Mouse (Mus musculus): ENCODE measurements around the gene Trim28. TPM values are rescaled to one million over a fixed set of nuclear protein-coding genes. Genes with fewer than 3 reads are reported as not detected.
"Not testable (repeated sequence)": the region's sequence is repeated elsewhere in the genome, so short reads cannot be mapped to it uniquely, and the experiment has no call there.

Trim28 gene
- polyA plus RNA-seq, 1 experiment from 2014 or later, result 102 TPM

DNA sequence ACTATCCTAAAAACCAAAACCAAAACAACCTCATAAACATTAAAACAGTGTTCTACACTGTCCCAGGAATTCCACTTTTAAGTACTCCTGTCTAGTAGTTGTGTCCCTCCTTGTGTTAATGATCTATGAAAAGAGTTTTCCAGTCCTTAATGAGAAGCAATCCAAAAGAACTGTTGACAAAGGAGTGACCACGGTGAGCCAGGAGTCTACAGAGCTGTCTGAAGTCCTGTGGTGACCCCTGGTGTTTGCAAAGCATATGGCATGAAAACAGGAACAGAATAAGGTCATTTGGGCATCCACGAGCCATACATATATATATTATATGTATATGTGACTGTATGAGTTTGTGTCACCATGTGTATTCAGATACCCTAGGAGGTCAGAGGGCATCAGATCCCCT lies 47.2 kb downstream of the Trim28 start:
- Histone ChIP-seq H3K9ac (no peak overlapping the region), H3K4me1 (replicated peaks) (peaks cover 17% of the 10 kb centered on the region), H3K9me3 (replicated peaks) (0 out of 2 replicates have a peak, but pooled peaks cover 6% of the 10 kb centered on the region), H3K36me3 (no peaks in the 10 kb centered on the region), H3K4me3 (replicated peaks) (no peak overlapping the region), H3K4me2 (no peak overlapping the region), H3K27ac (no peak overlapping the region), H3K27me3 (peaks cover 48% of the 10 kb centered on the region)
- ATAC-seq (ENCODE audit: low read depth) (peak; percentile 52), DNase-seq (peak; percentile 54)
- 4% methylated on average over 2 of the region's 2 CpGs for WGBS (ENCODE audit: insufficient replicate concordance)

DNA sequence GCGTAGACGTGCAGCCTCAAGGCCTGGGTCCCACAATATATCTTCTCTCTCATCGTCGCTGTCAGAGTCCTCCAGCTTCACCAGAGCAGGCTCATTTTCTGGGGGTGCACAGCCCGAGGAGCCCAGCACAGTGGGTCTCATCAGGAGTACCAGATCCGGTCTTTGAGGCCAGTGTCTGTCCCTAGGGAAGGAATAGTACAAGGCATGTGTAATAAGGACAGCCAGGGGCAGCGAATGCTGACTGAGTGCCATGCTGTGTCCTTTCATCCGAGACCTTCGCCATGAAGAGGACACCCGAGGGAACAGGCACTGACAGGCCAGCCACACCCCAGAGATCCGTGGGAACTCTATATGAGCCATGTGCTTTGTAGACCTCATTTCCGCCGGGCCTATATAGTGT lies 54.1 kb downstream of the Trim28 start:
- Histone ChIP-seq H3K4me2 (no peak overlapping the region), H3K4me1 (replicated peaks) (peaks cover 15% of the 10 kb centered on the region), H3K4me3 (replicated peaks) (no peak overlapping the region), H3K36me3 (no peaks in the 10 kb centered on the region), H3K9me3 (replicated peaks) (no peaks in the 10 kb centered on the region), H3K27ac (no peak overlapping the region), H3K27me3 (no peaks in the 10 kb centered on the region), H3K9ac (no peak overlapping the region)
- ATAC-seq (ENCODE audit: low read depth) (no peak), DNase-seq (no peak)
- 72% methylated on average over 13 of the region's 13 CpGs for WGBS (ENCODE audit: insufficient replicate concordance)

DNA sequence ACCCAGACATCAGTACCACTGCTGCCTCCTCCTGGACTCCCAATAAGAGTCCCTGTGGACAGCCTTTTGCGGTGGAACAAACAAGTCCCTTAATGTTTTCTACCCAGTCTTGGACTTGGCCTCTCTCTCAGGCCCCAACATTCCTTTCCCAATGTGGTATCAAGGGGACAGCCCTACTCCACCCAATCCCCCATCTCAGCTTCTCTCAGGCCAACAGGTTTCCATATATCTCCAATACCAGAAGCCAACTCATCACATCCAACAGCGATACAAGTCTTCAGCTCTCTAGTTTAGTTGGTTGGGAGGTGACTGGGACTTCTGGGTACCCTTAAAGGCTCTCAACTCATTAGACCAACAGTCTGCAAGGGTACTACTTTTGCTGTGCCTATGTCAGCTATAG lies 54.6 kb downstream of the Trim28 start:
- Histone ChIP-seq H3K27ac (no peak overlapping the region), H3K4me1 (replicated peaks) (peaks cover 15% of the 10 kb centered on the region), H3K9me3 (replicated peaks) (no peaks in the 10 kb centered on the region), H3K27me3 (no peaks in the 10 kb centered on the region), H3K9ac (peak overlapping the region; percentile 69; the same call in 1 of the 2 replicates), H3K36me3 (no peaks in the 10 kb centered on the region), H3K4me2 (peak overlapping the region; percentile 79), H3K4me3 (replicated peaks) (peak overlapping the region; percentile 67)
- DNase-seq (no peak), ATAC-seq (ENCODE audit: low read depth) (no peak)
- WGBS (ENCODE audit: insufficient replicate concordance), result 82% methylated on average over 2 of the region's 2 CpGs

DNA sequence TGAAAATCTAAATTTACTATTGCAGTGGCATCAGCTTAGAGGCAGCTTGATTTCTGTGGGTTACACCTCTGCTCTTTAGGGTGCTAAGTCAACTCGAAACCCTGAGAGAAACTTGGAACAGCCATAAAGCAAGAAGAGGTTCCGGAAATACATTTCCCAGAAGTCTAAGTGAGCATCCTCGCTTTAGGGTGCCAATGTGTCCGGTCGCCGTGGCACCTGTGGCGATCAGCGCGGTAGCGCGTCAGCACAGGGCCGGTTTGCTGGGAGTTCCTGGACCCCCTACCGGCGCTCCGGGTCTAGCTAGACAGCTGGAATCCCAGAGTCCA lies 55.0 kb downstream of the Trim28 start:
- Histone ChIP-seq H3K9ac (peak overlapping the region; percentile 69), H3K4me3 (replicated peaks) (peak overlapping the region; percentile 67), H3K9me3 (replicated peaks) (no peaks in the 10 kb centered on the region), H3K4me1 (replicated peaks) (peaks cover 15% of the 10 kb centered on the region), H3K27ac (peak overlapping the region; percentile 50; the same call in 1 of the 2 replicates), H3K27me3 (no peaks in the 10 kb centered on the region), H3K4me2 (peak overlapping the region; percentile 79), H3K36me3 (no peaks in the 10 kb centered on the region)
- 6% methylated on average over 15 of the region's 15 CpGs for WGBS (ENCODE audit: insufficient replicate concordance)
- DNase-seq (no peak), ATAC-seq (ENCODE audit: low read depth) (no peak)

DNA sequence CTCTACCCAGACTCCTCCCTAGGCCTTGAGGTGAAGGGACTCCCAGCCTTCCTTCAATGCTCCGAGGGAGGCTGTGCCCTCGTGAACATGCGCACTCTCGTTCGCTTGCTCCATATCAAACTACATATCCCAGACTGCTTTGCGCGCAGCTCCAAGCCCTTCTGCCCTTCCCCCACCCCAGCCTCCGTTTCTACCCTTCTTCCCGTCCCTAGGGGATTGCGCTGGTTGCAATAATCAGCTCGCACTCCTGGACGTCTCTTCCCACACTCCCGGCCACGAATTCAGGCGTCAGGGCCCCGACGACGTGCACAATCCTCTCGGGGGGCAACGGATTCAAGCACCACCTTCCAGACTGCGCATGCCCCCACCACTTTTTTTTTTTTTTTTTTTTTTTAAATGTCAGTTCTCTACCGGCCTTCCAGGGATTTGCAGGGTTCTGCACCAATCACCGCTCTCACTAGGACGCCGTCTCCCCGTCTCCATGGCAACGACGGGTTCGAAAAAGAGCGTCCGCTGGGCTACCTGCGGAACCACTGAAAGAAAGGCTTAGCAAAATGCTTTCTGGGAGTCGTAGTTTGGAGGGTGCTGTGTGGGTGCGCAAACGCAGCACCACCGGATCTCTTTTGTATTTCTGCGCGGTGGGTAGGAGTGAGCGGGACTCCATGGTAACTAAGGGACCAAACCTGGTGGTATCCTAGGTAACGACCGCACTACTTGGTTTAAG lies 55.5 kb downstream of the Trim28 start, which contains the start of gene Mzf1:
Gene Mzf1 (minus strand): TSS at position 478 of the 724 bp plus-strand sequence.
- DNase-seq, result peak; percentile 82

DNA sequence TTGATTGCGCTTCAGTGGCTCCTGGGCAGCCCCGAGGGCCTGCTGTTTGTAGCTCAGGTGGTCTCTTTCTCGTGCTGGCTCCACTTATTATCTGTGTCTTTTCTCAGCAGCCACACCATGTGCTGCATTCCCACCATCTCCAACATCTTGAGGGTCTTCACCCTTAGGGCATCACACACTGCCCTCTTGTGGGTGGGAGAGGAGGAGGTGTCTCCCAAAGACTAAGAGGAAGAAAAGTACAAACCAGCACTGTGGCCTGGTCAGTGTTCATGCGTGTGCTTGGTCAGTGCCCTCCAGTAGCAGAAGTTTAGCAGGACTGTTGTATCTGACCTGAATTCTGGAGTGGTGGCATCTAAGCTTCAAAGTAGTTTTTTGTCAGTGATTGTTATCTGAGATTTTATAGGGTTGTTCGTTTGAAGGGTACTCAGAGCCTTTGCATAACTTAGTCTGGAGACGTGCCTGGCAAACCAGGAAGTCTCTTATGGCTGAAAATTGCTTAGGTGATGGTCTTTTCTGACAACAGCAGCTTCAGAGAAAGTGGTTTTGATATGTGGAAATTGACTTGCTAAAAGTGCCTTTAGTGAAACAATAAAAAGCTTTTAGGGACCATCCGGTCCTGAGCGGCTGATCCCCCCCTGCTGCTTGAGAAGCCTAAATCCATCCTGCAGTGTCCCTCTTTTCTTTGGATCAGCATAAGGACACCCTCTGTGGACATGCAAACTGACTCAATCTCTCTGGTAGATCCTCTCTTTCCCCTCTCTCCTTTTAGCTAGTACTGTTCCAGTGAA lies 58.2 kb downstream of the Trim28 start:
- H3K27me3 ChIP-seq, result no peaks in the 10 kb centered on the region
- no peak overlapping the region for H3K4me2 ChIP-seq
- H3K27ac ChIP-seq, result no peak overlapping the region
- no peaks in the 10 kb centered on the region for H3K36me3 ChIP-seq
- no peaks in the 10 kb centered on the region for H3K9me3 ChIP-seq (replicated peaks)
- H3K4me1 ChIP-seq (replicated peaks), result peaks cover 15% of the 10 kb centered on the region
- WGBS (ENCODE audit: insufficient replicate concordance), result 64% methylated on average over 8 of the region's 8 CpGs
- DNase-seq (no peak), ATAC-seq (ENCODE audit: low read depth) (no peak)
- H3K4me3 ChIP-seq (replicated peaks), result no peak overlapping the region
- no peak overlapping the region for H3K9ac ChIP-seq

More for the DNA sequence above, 55.5 kb downstream of the Trim28 start, which contains the start of gene Mzf1:
- Histone ChIP-seq H3K4me2 (peak within 1 kb of the TSS; percentile 79), H3K9ac (peak within 1 kb of the TSS; percentile 69), H3K4me1 (replicated peaks) (peaks cover 15% of the 10 kb centered on the region), H3K4me3 (replicated peaks) (peak within 1 kb of the TSS; percentile 67), H3K27ac (peak within 1 kb of the TSS; percentile 50), H3K9me3 (replicated peaks) (no peaks in the 10 kb centered on the region), H3K36me3 (no peaks in the 10 kb centered on the region), H3K27me3 (no peaks in the 10 kb centered on the region)
- under 1% methylated on average over 41 of the region's 41 CpGs for WGBS (ENCODE audit: insufficient replicate concordance)
- ATAC-seq (ENCODE audit: low read depth), result peak; percentile 86

DNA sequence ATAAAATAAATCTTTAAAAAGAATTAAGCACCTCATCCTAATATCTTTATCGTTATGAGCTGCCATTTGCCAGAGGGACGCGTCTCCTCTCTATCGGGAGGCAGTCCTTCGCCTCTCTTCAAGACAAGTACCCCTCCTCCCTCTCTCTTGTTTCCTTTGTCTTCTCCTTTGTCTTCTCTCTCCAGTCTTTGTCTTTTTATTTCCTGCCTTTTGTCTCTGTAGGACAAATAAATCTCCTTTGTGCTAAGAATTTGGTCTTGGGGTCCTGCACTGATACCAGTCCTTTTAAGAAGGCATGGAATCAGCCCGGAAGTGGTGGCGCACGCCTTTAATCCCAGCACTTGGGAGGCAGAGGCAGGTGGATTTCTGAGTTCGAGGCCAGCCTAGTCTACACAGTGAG lies 60.6 kb downstream of the Trim28 start:
- Histone ChIP-seq H3K4me2 (no peak overlapping the region), H3K4me3 (replicated peaks) (no peak overlapping the region), H3K4me1 (replicated peaks) (peaks cover 6% of the 10 kb centered on the region; the same call in 1 of the 2 replicates), H3K27me3 (no peaks in the 10 kb centered on the region), H3K9me3 (replicated peaks) (no peaks in the 10 kb centered on the region), H3K9ac (no peak overlapping the region), H3K27ac (no peak overlapping the region), H3K36me3 (no peaks in the 10 kb centered on the region)
- 82% methylated on average over 9 of the region's 9 CpGs for WGBS (ENCODE audit: insufficient replicate concordance)
- DNase-seq, result no peak
- ATAC-seq (ENCODE audit: low read depth), result no peak

DNA sequence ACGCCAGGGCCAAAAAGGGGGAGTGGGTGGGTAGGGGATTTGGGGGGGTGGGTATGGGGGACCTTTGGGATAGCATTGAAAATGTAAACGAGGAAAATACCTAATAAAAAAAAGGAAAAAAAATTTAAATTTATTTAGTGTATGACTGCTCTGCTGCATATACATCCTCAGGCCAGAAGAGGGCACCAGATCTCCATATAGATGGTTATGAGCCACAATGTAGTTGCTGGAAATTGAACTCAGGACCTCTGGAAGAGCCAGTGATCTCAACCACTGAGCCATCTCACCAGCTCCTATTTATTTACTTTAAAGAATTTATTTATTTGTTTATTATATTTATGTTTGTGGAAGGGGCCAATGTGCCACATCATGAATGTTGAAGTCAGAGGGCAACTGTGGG lies 64.5 kb downstream of the Trim28 start:
- not testable (repeated sequence) for DNase-seq; ATAC-seq (ENCODE audit: low read depth); H3K4me2 ChIP-seq; H3K4me3 ChIP-seq (replicated peaks); H3K9me3 ChIP-seq (replicated peaks); H3K4me1 ChIP-seq (replicated peaks); H3K36me3 ChIP-seq; H3K27ac ChIP-seq; H3K27me3 ChIP-seq; H3K9ac ChIP-seq
- 36% methylated on average over 2 of the region's 2 CpGs for WGBS (ENCODE audit: insufficient replicate concordance)

DNA sequence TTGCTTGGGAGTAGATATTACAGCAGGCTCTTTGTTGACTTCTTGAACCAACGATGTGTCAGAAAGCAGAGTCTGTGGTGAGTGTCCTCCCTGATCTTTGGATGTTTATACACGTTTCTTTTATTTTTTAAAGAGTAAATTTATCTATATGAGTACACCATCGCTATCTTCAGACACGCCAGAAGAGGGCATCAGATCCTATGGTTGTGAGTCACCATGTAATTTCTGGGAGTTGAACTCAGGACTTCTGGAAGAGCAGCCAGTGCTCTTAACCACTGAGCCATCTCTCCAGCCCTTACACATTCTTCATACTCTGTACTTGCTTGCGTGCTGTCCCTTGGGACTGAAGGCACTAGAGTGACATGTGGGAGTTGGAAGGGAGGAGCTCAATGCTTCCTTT lies 73.4 kb downstream of the Trim28 start:
- Histone ChIP-seq H3K27me3 (no peaks in the 10 kb centered on the region), H3K9me3 (replicated peaks) (no peaks in the 10 kb centered on the region; the same call in 1 of the 2 replicates)
- WGBS (ENCODE audit: insufficient replicate concordance), result 38% methylated on average over 5 of the region's 5 CpGs

More for the DNA sequence above, 73.4 kb downstream of the Trim28 start:
- no peak overlapping the region for H3K27ac ChIP-seq
- H3K4me3 ChIP-seq (replicated peaks), result no peak overlapping the region
- no peaks in the 10 kb centered on the region for H3K4me1 ChIP-seq (replicated peaks)
- H3K36me3 ChIP-seq, result no peaks in the 10 kb centered on the region
- H3K9ac ChIP-seq, result no peak overlapping the region
- ATAC-seq (ENCODE audit: low read depth) (no peak), DNase-seq (no peak)
- no peak overlapping the region for H3K4me2 ChIP-seq

Measured in liver, embryonic 13.5 days (tissue).